Mouse (Mus musculus) thymus, adult 2 months (tissue): ENCODE results near the gene Rnf222. TPM values are rescaled to one million over a fixed set of nuclear protein-coding genes. Genes with fewer than 3 reads are reported as not detected.

Experiments used
- DNase-seq: peaks from one replicate; pipeline ENCODE4 v3.0.0; 2021
- H3K27ac ChIP-seq: fragments of 200-500 bp; 2 replicates; pipeline ENCODE4 v1.5.1; 2012; ENCODE audit warnings: low read length, control low read depth; ENCODE audit not compliant: control insufficient read depth, insufficient read depth
- H3K27me3 ChIP-seq: fragments of 200-500 bp; 2 replicates; pipeline ENCODE4 v1.6.1; 2012; ENCODE audit warnings: mild to moderate bottlenecking, low read length, moderate library complexity, mixed read lengths; ENCODE audit not compliant: control insufficient read depth, insufficient read depth
- H3K36me3 ChIP-seq: fragments of 200-500 bp; 2 replicates; pipeline ENCODE4 v1.6.1; 2012; ENCODE audit warnings: mild to moderate bottlenecking, low read length, moderate library complexity; ENCODE audit not compliant: control insufficient read depth, insufficient read depth
- H3K4me1 ChIP-seq: fragments of 200-500 bp; replicated peaks from 2 replicates; pipeline ENCODE4 v1.6.1; 2012; ENCODE audit warnings: low read length; ENCODE audit not compliant: control insufficient read depth, insufficient read depth
- H3K4me3 ChIP-seq: fragments of 200-500 bp; 2 replicates; pipeline ENCODE4 v1.5.1; 2012; ENCODE audit warnings: mild to moderate bottlenecking, low read length, control low read depth, moderate library complexity; ENCODE audit not compliant: control insufficient read depth, insufficient read depth
- CTCF ChIP-seq: fragments of 200-500 bp; IDR thresholded peaks from 2 replicates; pipeline ENCODE4 v1.5.1; 2012; ENCODE audit warnings: mild to moderate bottlenecking, control low read depth, low read length, moderate library complexity, borderline replicate concordance; ENCODE audit not compliant: control insufficient read depth, poor library complexity, insufficient read depth; ENCODE audit errors: extremely low read depth
- POLR2A ChIP-seq: fragments of 200-500 bp; IDR thresholded peaks from 2 replicates; pipeline ENCODE4 v1.6.1; 2012; ENCODE audit warnings: mild to moderate bottlenecking, low read length, control low read depth, moderate library complexity; ENCODE audit not compliant: control insufficient read depth, poor library complexity, insufficient read depth; ENCODE audit errors: extremely low read depth
- WGBS: fragments of 180-500 bp; shearing (Covaris S2); methylation state at CpG from one replicate; pipeline ENCODE4 v1.1.7; 2018; 5-methylcytosine and 5-hydroxymethylcytosine counted together
- polyA plus RNA-seq: library from polyadenylated mRNA; depleted of rRNA; stranded (reverse); fragments of >200 nt; gene quantifications from 2 replicates; pipeline ENCODE4 v1.2.3, GENCODE M21; 2012

The Rnf222 gene
- polyA plus RNA-seq, 1 experiment = 0.04 TPM

- H3K27me3 ChIP-seq = no peaks in the 10 kb centered on the region
- DNase-seq = no peak
- H3K27ac ChIP-seq = no peak overlapping the region
- TF ChIP-seq CTCF = no peak
- no peak for TF ChIP-seq POLR2A
- H3K36me3 ChIP-seq = peaks cover 42% of the 10 kb centered on the region
- WGBS = 96% methylated on average over 9 of the region's 9 CpGs
- peaks cover 10% of the 10 kb centered on the region for H3K4me1 ChIP-seq
- no peak overlapping the region for H3K4me3 ChIP-seq
Measured at GRCm38 (mm10) chr11:68905665-68906460, 17.5 kb downstream of the Rnf222 start.

- Histone ChIP-seq H3K27me3 (no peaks in the 10 kb centered on the region), H3K4me3 (no peak overlapping the region), H3K27ac (no peak overlapping the region), H3K36me3 (peaks cover 42% of the 10 kb centered on the region), H3K4me1 (peaks cover 6% of the 10 kb centered on the region)
- no peak for TF ChIP-seq CTCF
- TF ChIP-seq POLR2A = no peak
- WGBS = 89% methylated on average over 4 of the region's 4 CpGs
- no peak for DNase-seq
Measured at GRCm38 (mm10) chr11:68906461-68906790, 18.1 kb downstream of the Rnf222 start.

- H3K4me3 ChIP-seq = no peak overlapping the region
- no peak for DNase-seq
- H3K27me3 ChIP-seq = no peaks in the 10 kb centered on the region
- no peak for TF ChIP-seq CTCF
- no peak for TF ChIP-seq POLR2A
- no peak overlapping the region for H3K27ac ChIP-seq
- peaks cover 42% of the 10 kb centered on the region for H3K36me3 ChIP-seq
- H3K4me1 ChIP-seq = peaks cover 5% of the 10 kb centered on the region
- WGBS = 89% methylated on average over 3 of the region's 3 CpGs
Measured at GRCm38 (mm10) chr11:68907251-68907650, 18.9 kb downstream of the Rnf222 start.

GRCm38 (mm10) chr11:68908846-68909503, 20.6 kb downstream of the Rnf222 start:
- Histone ChIP-seq H3K4me3 (no peak overlapping the region), H3K4me1 (0 out of 2 replicates have a peak, but pooled peaks cover 3% of the 10 kb centered on the region), H3K27ac (no peak overlapping the region), H3K36me3 (peaks cover 31% of the 10 kb centered on the region), H3K27me3 (no peaks in the 10 kb centered on the region)
- no peak for DNase-seq
- 69% methylated on average over 7 of the region's 7 CpGs for WGBS
- TF ChIP-seq POLR2A (no peak), CTCF (no peak)

- 30% methylated on average over 14 of the region's 14 CpGs for WGBS
- Histone ChIP-seq H3K36me3 (peaks cover 4% of the 10 kb centered on the region), H3K27me3 (no peaks in the 10 kb centered on the region), H3K4me1 (0 out of 2 replicates have a peak, but pooled peaks cover 3% of the 10 kb centered on the region), H3K27ac (no peak overlapping the region), H3K4me3 (no peak overlapping the region)
- DNase-seq = no peak
- TF ChIP-seq CTCF = no peak
- no peak for TF ChIP-seq POLR2A
Measured at GRCm38 (mm10) chr11:68911531-68912177, 23.3 kb downstream of the Rnf222 start.

GRCm38 (mm10) chr11:68914566-68914965, 26.2 kb downstream of the Rnf222 start:
- Histone ChIP-seq H3K27ac (no peak overlapping the region), H3K4me1 (no peaks in the 10 kb centered on the region), H3K27me3 (no peaks in the 10 kb centered on the region), H3K4me3 (no peak overlapping the region), H3K36me3 (no peaks in the 10 kb centered on the region)
- no peak for DNase-seq
- TF ChIP-seq CTCF (no peak), POLR2A (no peak)
- WGBS = 96% methylated on average over 4 of the region's 4 CpGs
